Mouse (Mus musculus) limb, embryonic 11.5 days (tissue): ENCODE measurements around the gene Ccr8. TPM values are rescaled to one million over a fixed set of nuclear protein-coding genes. Genes with fewer than 3 reads are reported as not detected.

Source experiments
- ATAC-seq: fragments of 200-750 bp; cut with Nextera tagmentation; 2 replicates; pipeline ENCODE4 v1.8.0; 2017; ENCODE audit warnings: low read depth; ENCODE audit not compliant: insufficient number of reproducible peaks, low FRiP score, low TSS enrichment
- DNase-seq: peaks from one replicate; pipeline ENCODE4 v3.0.0-alpha.2; 2015; ENCODE audit warnings: low spot score
- H3K27ac ChIP-seq: fragments of 300-500 bp; sonication (generic); replicated peaks from 2 replicates; pipeline ENCODE4 v1.5.1; 2014; ENCODE audit warnings: low read depth, mild to moderate bottlenecking, low read length
- H3K27me3 ChIP-seq: fragments of 300-500 bp; sonication (generic); 2 replicates; pipeline ENCODE4 v1.6.1; 2014; ENCODE audit warnings: mild to moderate bottlenecking, low read length, mixed read lengths; ENCODE audit not compliant: control insufficient read depth, insufficient read depth
- H3K36me3 ChIP-seq: fragments of 300-500 bp; sonication (generic); 2 replicates; pipeline ENCODE4 v1.6.1; 2014; ENCODE audit warnings: mild to moderate bottlenecking, low read length, moderate library complexity, mixed read lengths; ENCODE audit not compliant: control insufficient read depth, insufficient read depth
- H3K4me1 ChIP-seq: fragments of 300-500 bp; sonication (generic); 2 replicates; pipeline ENCODE4 v1.6.1; 2014; ENCODE audit warnings: low read length, mixed read lengths; ENCODE audit not compliant: control insufficient read depth, insufficient read depth
- H3K4me2 ChIP-seq: fragments of 300-500 bp; sonication (generic); 2 replicates; pipeline ENCODE4 v1.6.1; 2014; ENCODE audit warnings: low read depth, mild to moderate bottlenecking, moderate library complexity; ENCODE audit not compliant: severe bottlenecking
- H3K4me3 ChIP-seq: fragments of 300-500 bp; sonication (generic); 2 replicates; pipeline ENCODE4 v1.5.1; 2014; ENCODE audit warnings: low read depth, low read length
- H3K9ac ChIP-seq: fragments of 300-500 bp; sonication (generic); 2 replicates; pipeline ENCODE4 v1.6.1; 2014; ENCODE audit warnings: mild to moderate bottlenecking, low read length
- H3K9me3 ChIP-seq: fragments of 300-500 bp; sonication (generic); 2 replicates; pipeline ENCODE4 v1.6.1; 2016; ENCODE audit warnings: low read length; ENCODE audit not compliant: control insufficient read depth
- WGBS: fragments of 180-500 bp; shearing (Covaris S2); extraction: QIAGEN DNeasy Blood & Tissue Kit; methylation state at CpG from one replicate; pipeline ENCODE4 v1.1.7; 2014; 5-methylcytosine and 5-hydroxymethylcytosine counted together
- polyA plus RNA-seq: library from polyadenylated mRNA; unstranded; fragments of >200 nt; fragmentation: Nextera tagmentation; extraction: Ambion mirVana; gene quantifications from 2 replicates; pipeline ENCODE4 v1.2.1, GENCODE M21; 2014

Gene Ccr8
- polyA plus RNA-seq, 1 experiment from 2014 or later = not detected

DNA sequence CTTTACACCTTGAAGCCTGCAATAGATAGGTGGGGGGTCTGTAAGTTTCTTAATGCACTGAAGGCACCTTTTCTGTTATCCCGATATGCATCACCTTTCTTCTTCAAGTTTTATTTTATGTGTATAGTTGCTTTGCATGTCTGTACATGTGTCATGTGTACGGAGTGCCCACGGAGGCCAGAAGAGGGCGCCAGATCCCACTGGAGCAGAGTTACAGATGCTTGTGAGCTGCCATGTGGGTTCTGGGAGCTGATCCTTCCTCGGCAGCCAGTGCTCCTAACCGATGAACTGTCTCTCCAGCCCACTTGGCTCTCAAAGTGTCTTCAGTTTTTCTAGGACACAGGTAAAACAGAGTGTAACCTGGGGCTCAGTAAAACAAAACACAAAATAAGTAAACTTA lies 10.7 kb upstream of the Ccr8 start:
- no peak overlapping the region for H3K4me3 ChIP-seq
- H3K9me3 ChIP-seq = no peaks in the 10 kb centered on the region
- no peak for DNase-seq
- WGBS = 76% methylated on average over 6 of the region's 6 CpGs
- no peak for ATAC-seq
- H3K36me3 ChIP-seq = no peaks in the 10 kb centered on the region
- no peak overlapping the region for H3K27ac ChIP-seq
- no peak overlapping the region for H3K4me2 ChIP-seq
- no peak overlapping the region for H3K9ac ChIP-seq
- H3K4me1 ChIP-seq = no peaks in the 10 kb centered on the region
- H3K27me3 ChIP-seq = no peaks in the 10 kb centered on the region

DNA sequence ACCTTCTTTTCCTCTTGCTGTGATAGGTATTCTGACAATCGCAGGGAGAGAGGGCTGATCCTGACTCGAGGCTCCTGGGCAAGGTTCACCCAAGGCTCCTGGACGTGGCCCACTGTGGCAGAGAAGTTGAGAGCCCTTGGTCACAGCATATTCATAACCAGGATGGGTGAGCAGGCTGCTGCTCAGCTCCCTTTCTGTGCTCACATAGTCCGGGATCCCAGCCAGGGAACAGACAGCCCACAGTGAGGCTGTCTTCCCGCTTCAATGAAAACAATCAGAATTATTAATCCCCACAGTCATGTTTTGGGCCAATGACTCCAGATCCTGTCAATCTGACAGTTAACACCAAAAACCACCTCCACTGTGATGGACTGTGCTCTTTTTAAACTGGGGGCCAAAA lies 9.9 kb upstream of the Ccr8 start:
- 87% methylated on average over 5 of the region's 5 CpGs for WGBS
- Histone ChIP-seq H3K9ac (no peak overlapping the region), H3K4me2 (no peak overlapping the region), H3K27me3 (no peaks in the 10 kb centered on the region), H3K27ac (no peak overlapping the region), H3K4me1 (no peaks in the 10 kb centered on the region), H3K36me3 (no peaks in the 10 kb centered on the region), H3K4me3 (no peak overlapping the region), H3K9me3 (no peaks in the 10 kb centered on the region)
- DNase-seq = no peak
- ATAC-seq = no peak

- Histone ChIP-seq H3K4me3 (no peak overlapping the region), H3K36me3 (no peaks in the 10 kb centered on the region), H3K9me3 (no peaks in the 10 kb centered on the region), H3K4me1 (no peaks in the 10 kb centered on the region), H3K4me2 (no peak overlapping the region), H3K27ac (no peak overlapping the region), H3K9ac (no peak overlapping the region), H3K27me3 (no peaks in the 10 kb centered on the region)
- WGBS = 90% methylated on average over 4 of the region's 4 CpGs
- ATAC-seq (no peak), DNase-seq (no peak)
These were observed 9.2 kb upstream of the Ccr8 start for GRCm38 (mm10) chr9:120082691-120083090.

- Histone ChIP-seq H3K4me1 (no peaks in the 10 kb centered on the region), H3K9ac (no peak overlapping the region), H3K4me3 (no peak overlapping the region), H3K36me3 (no peaks in the 10 kb centered on the region), H3K4me2 (no peak overlapping the region), H3K27me3 (no peaks in the 10 kb centered on the region), H3K9me3 (no peaks in the 10 kb centered on the region), H3K27ac (no peak overlapping the region)
- WGBS = 83% methylated on average over 18 of the region's 18 CpGs
- ATAC-seq = no peak
- no peak for DNase-seq
These were observed 8.6 kb upstream of the Ccr8 start for GRCm38 (mm10) chr9:120083158-120083894.

- ATAC-seq = no peak
- Histone ChIP-seq H3K4me3 (no peak overlapping the region), H3K36me3 (no peaks in the 10 kb centered on the region), H3K27me3 (no peaks in the 10 kb centered on the region), H3K9me3 (peaks cover 3% of the 10 kb centered on the region; the same call in 1 of the 2 replicates), H3K9ac (no peak overlapping the region), H3K4me1 (no peaks in the 10 kb centered on the region), H3K4me2 (no peak overlapping the region), H3K27ac (no peak overlapping the region)
- WGBS = 88% methylated on average over 9 of the region's 9 CpGs
- no peak for DNase-seq
These were observed 7.5 kb upstream of the Ccr8 start for GRCm38 (mm10) chr9:120084406-120084805.

GRCm38 (mm10) chr9:120089125-120089524 lies 2.8 kb upstream of the Ccr8 start:
- 83% methylated on average over 7 of the region's 7 CpGs for WGBS
- H3K9ac ChIP-seq = no peak overlapping the region
- H3K9me3 ChIP-seq = peaks cover 4% of the 10 kb centered on the region; the same call in 1 of the 2 replicates
- H3K27ac ChIP-seq = no peak overlapping the region
- no peak for ATAC-seq
- no peaks in the 10 kb centered on the region for H3K27me3 ChIP-seq
- H3K4me3 ChIP-seq = no peak overlapping the region
- no peak overlapping the region for H3K4me2 ChIP-seq
- no peaks in the 10 kb centered on the region for H3K4me1 ChIP-seq
- no peak for DNase-seq
- H3K36me3 ChIP-seq = no peaks in the 10 kb centered on the region

GRCm38 (mm10) chr9:120091086-120091485 lies 828 bp upstream of the Ccr8 start:
- ATAC-seq = no peak

GRCm38 (mm10) chr9:120093701-120094100 lies 1.8 kb downstream of the Ccr8 start:
- 87% methylated on average over 13 of the region's 13 CpGs for WGBS

More at GRCm38 (mm10) chr9:120091086-120091485, 828 bp upstream of the Ccr8 start:
- no peaks in the 10 kb centered on the region for H3K4me1 ChIP-seq
- no peak overlapping the region for H3K4me3 ChIP-seq
- H3K9ac ChIP-seq = no peak overlapping the region
- DNase-seq = no peak
- no peak overlapping the region for H3K27ac ChIP-seq
- H3K9me3 ChIP-seq = peaks cover 4% of the 10 kb centered on the region; the same call in 1 of the 2 replicates
- no peaks in the 10 kb centered on the region for H3K36me3 ChIP-seq
- H3K4me2 ChIP-seq = no peak overlapping the region
- WGBS = 85% methylated on average over 10 of the region's 10 CpGs
- H3K27me3 ChIP-seq = no peaks in the 10 kb centered on the region

DNA sequence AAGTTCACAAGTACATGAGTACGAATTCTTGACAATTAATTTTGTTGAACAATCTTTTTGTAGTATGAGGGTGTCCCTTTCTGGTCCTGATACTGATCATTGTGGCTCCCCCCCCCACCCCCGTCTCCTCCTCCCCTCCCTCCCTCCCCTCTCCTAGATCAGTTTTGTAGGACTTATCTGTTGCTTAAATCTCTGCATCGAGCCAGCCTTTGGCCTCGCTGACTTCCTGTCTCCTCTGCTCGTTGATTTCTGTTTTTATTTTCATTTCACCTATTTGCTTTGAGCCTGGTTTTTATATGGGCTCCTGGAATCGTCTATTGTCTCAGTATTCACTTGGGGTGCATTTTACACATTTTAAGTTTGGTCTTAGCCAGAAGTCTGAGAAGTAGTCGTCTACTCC lies 4.0 kb downstream of the Ccr8 start:
- H3K27me3 ChIP-seq = no peaks in the 10 kb centered on the region
- ATAC-seq (no peak), DNase-seq (no peak)
- no peak overlapping the region for H3K9ac ChIP-seq
- H3K9me3 ChIP-seq = no peaks in the 10 kb centered on the region
- 74% methylated on average over 7 of the region's 7 CpGs for WGBS
- no peak overlapping the region for H3K27ac ChIP-seq
- no peak overlapping the region for H3K4me3 ChIP-seq
- H3K4me2 ChIP-seq = no peak overlapping the region
- H3K4me1 ChIP-seq = no peaks in the 10 kb centered on the region
- H3K36me3 ChIP-seq = no peaks in the 10 kb centered on the region

More at GRCm38 (mm10) chr9:120093701-120094100, 1.8 kb downstream of the Ccr8 start:
- DNase-seq (no peak), ATAC-seq (no peak)
- Histone ChIP-seq H3K4me1 (no peaks in the 10 kb centered on the region), H3K9ac (no peak overlapping the region), H3K27ac (no peak overlapping the region), H3K27me3 (no peaks in the 10 kb centered on the region), H3K4me2 (no peak overlapping the region), H3K36me3 (no peaks in the 10 kb centered on the region), H3K9me3 (peaks cover 4% of the 10 kb centered on the region; the same call in 1 of the 2 replicates), H3K4me3 (no peak overlapping the region)
